Mouse (Mus musculus) hindbrain, embryonic 13.5 days (tissue): ENCODE results near the gene Tbcb. TPM values are rescaled to one million over a fixed set of nuclear protein-coding genes. Genes with fewer than 3 reads are reported as not detected.

ENCODE experiments used
- ATAC-seq: fragments of 200-750 bp; cut with Nextera tagmentation; 2 replicates; pipeline ENCODE4 v1.8.0; 2017; ENCODE audit warnings: moderate TSS enrichment; ENCODE audit not compliant: low FRiP score
- H3K27ac ChIP-seq: fragments of 300-500 bp; sonication (generic); 2 replicates; pipeline ENCODE4 v1.5.1; 2015; ENCODE audit warnings: inconsistent platforms, mild to moderate bottlenecking, moderate library complexity
- H3K27me3 ChIP-seq: fragments of 300-500 bp; sonication (generic); 2 replicates; pipeline ENCODE4 v1.6.1; 2015; ENCODE audit warnings: mild to moderate bottlenecking, inconsistent platforms
- H3K36me3 ChIP-seq: fragments of 300-500 bp; sonication (generic); 2 replicates; pipeline ENCODE4 v1.6.1; 2015; ENCODE audit warnings: mild to moderate bottlenecking, inconsistent platforms
- H3K4me1 ChIP-seq: fragments of 300-500 bp; sonication (generic); replicated peaks from 2 replicates; pipeline ENCODE4 v1.6.1; 2015; ENCODE audit warnings: inconsistent platforms
- H3K4me2 ChIP-seq: fragments of 300-500 bp; sonication (generic); 2 replicates; pipeline ENCODE4 v1.6.1; 2015; ENCODE audit warnings: inconsistent platforms, mild to moderate bottlenecking, moderate library complexity
- H3K4me3 ChIP-seq: fragments of 300-500 bp; sonication (generic); 2 replicates; pipeline ENCODE4 v1.5.1; 2015; ENCODE audit warnings: mild to moderate bottlenecking, inconsistent platforms
- H3K9ac ChIP-seq: fragments of 300-500 bp; sonication (generic); 2 replicates; pipeline ENCODE4 v1.6.1; 2015; ENCODE audit warnings: mild to moderate bottlenecking, inconsistent platforms
- H3K9me3 ChIP-seq: fragments of 300-500 bp; sonication (generic); 2 replicates; pipeline ENCODE4 v1.6.1; 2016; ENCODE audit warnings: inconsistent platforms
- WGBS: fragments of 180-500 bp; shearing (Covaris S2); methylation state at CpG from one replicate; pipeline ENCODE4 v1.1.7; 2015; 5-methylcytosine and 5-hydroxymethylcytosine counted together
- polyA plus RNA-seq: library from polyadenylated mRNA; unstranded; fragments of >200 nt; fragmentation: Nextera tagmentation; extraction: Ambion mirVana; gene quantifications from 2 replicates; pipeline ENCODE4 v1.2.1, GENCODE M21; 2015

Tbcb gene
- 383 and 390 TPM in 2 replicates for polyA plus RNA-seq

DNA sequence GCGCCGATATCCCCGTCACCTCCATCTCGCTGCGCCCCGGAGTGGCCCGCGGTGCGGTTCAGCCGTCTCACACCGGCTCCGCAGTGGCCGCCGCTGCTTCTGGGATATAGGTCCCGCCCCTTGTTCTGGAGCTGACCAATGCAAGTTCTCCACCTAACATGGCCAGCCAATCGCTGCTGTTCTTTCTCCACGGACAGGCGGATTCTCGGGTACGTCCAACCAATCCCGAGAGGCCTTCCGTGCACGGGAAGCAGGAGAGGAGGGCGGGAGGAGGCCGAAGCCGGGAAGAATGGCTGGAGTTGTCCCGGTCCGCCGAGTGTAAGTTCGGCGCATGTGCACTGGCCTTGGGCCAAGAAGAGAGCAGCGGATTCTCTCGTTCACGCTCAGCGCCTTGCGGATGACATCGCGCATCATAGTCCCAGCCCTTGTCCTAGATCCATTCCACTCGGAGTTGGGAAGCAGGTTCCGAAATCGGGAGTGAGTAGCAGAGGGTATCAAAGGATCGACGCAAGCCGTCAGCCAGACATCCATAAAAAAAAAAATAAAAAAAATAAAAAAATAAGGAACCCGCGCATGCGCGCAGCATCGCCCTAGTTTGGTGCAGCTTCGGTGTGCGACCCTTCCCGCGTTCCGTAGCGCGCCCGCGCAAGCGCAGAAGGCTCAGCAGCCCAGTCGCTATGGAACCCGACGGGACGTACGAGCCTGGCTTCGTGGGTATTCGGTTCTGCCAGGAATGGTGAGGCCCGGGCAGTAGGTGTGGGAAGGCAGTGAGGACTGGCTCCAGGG, at the start of gene Tbcb, which contains the start of gene Polr2i:
TSS of gene Tbcb (minus strand) at position 604 of the 786 bp plus-strand sequence.
TSS of gene Polr2i (plus strand) at position 280 of the 786 bp plus-strand sequence.
- Histone ChIP-seq H3K4me2 (peak within 1 kb of the TSS; percentile 78), H3K4me1 (peaks cover 22% of the 10 kb centered on the region), H3K9me3 (no peaks in the 10 kb centered on the region), H3K27me3 (no peaks in the 10 kb centered on the region), H3K4me3 (peak within 1 kb of the TSS; percentile 72), H3K27ac (peak within 1 kb of the TSS; percentile 97), H3K36me3 (peaks cover 51% of the 10 kb centered on the region), H3K9ac (peak within 1 kb of the TSS; percentile 82)
- under 1% methylated on average over 67 of the region's 67 CpGs for WGBS
- ATAC-seq, result peak; percentile 94

DNA sequence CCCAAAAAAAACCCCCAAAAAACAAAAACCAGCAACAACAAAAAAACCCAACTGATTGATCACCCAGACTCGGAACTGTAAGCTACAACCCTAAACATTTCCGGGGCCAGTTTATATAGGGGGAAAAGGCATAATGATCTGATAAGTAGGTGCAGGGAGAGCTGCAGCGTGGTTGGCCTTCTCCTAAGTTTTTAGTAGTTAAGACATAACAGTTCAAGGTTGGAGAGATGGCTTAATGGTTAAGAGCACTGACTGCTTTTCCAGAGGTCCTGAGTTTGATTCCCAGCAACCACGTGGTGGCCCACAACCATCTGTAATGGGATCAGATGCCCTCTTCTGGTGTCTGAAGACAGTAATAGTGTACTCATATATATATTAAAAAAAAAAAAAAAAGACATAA, 49.5 kb upstream of the Tbcb start:
- Histone ChIP-seq H3K4me2 (peak overlapping the region; percentile 93), H3K4me3 (peak overlapping the region; percentile 74; the same call in 1 of the 2 replicates)

GRCm38 (mm10) chr7:30280670-30281138, 48.6 kb upstream of the Tbcb start:
- peak overlapping the region; percentile 98 for H3K27ac ChIP-seq
- peaks cover 15% of the 10 kb centered on the region for H3K4me1 ChIP-seq
- H3K9me3 ChIP-seq, result no peaks in the 10 kb centered on the region
- H3K4me3 ChIP-seq, result peak overlapping the region; percentile 74
- no peaks in the 10 kb centered on the region for H3K36me3 ChIP-seq
- H3K4me2 ChIP-seq, result peak overlapping the region; percentile 93
- peak; percentile 87 for ATAC-seq
- peak overlapping the region; percentile 74 for H3K9ac ChIP-seq
- WGBS, result under 1% methylated on average over 20 of the region's 20 CpGs
- H3K27me3 ChIP-seq, result no peaks in the 10 kb centered on the region

More for the DNA sequence above, 49.5 kb upstream of the Tbcb start:
- Histone ChIP-seq H3K36me3 (no peaks in the 10 kb centered on the region), H3K27me3 (no peaks in the 10 kb centered on the region), H3K9me3 (no peaks in the 10 kb centered on the region), H3K4me1 (peaks cover 15% of the 10 kb centered on the region), H3K9ac (no peak overlapping the region), H3K27ac (no peak overlapping the region)
- ATAC-seq, result no peak
- 78% methylated on average over 4 of the region's 4 CpGs for WGBS

DNA sequence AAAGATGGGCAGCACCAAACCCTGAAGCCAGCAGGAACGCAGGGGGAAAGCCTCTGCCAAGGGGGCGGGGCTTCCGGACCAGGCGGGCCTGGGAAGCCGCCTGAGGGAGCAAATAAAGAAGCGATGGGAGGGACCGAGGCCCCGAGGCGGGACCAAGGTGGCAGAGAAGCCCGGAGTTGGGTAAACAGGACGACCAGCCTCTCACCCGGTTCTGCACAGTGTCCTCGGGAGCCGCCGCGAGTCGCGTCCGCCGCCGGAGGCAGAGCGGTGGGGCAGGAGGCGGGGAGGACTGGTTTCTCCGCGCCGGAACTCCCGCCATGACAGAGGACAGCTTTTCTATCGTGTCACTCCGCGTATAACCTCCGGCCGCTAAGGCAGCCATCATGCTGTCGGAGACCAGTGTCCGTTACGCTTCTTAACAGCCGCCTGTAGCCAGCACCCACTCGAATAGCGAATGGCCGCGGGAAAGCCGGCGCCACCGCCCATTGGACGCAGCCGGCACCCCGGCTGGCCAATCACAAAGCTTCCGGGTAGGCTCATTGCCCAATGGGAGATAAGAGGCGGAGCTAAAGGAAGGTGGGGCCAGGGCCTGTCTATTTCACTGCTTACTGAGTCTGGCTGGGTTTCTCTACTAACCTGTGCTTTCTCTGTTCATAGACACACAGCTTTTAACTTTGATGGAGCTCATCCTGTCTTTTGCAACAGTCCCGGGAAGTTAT, 48.0 kb upstream of the Tbcb start, which contains the start of the genes Thap8 and Wdr62:
TSS of gene Thap8 (plus strand) at position 144 of the 719 bp plus-strand sequence.
TSS of gene Wdr62 (minus strand) at position 469 of the 719 bp plus-strand sequence.
- peak within 1 kb of the TSS; percentile 98 for H3K27ac ChIP-seq
- under 1% methylated on average over 49 of the region's 49 CpGs for WGBS
- no peaks in the 10 kb centered on the region for H3K36me3 ChIP-seq
- ATAC-seq, result peak; percentile 98
- H3K4me2 ChIP-seq, result peak within 1 kb of the TSS; percentile 93
- H3K27me3 ChIP-seq, result no peaks in the 10 kb centered on the region
- H3K4me1 ChIP-seq, result peaks cover 15% of the 10 kb centered on the region
- peak within 1 kb of the TSS; percentile 74 for H3K9ac ChIP-seq
- peak within 1 kb of the TSS; percentile 74 for H3K4me3 ChIP-seq
- no peaks in the 10 kb centered on the region for H3K9me3 ChIP-seq

GRCm38 (mm10) chr7:30279536-30279935, 47.5 kb upstream of the Tbcb start:
- peak overlapping the region; percentile 93 for H3K4me2 ChIP-seq
- H3K9me3 ChIP-seq, result no peaks in the 10 kb centered on the region
- peak overlapping the region; percentile 74 for H3K4me3 ChIP-seq
- H3K27ac ChIP-seq, result no peak overlapping the region
- 0% methylated on average over 6 of the region's 6 CpGs for WGBS
- peaks cover 15% of the 10 kb centered on the region for H3K4me1 ChIP-seq
- H3K36me3 ChIP-seq, result no peaks in the 10 kb centered on the region
- ATAC-seq, result no peak
- peak overlapping the region; percentile 66 for H3K9ac ChIP-seq
- no peaks in the 10 kb centered on the region for H3K27me3 ChIP-seq

DNA sequence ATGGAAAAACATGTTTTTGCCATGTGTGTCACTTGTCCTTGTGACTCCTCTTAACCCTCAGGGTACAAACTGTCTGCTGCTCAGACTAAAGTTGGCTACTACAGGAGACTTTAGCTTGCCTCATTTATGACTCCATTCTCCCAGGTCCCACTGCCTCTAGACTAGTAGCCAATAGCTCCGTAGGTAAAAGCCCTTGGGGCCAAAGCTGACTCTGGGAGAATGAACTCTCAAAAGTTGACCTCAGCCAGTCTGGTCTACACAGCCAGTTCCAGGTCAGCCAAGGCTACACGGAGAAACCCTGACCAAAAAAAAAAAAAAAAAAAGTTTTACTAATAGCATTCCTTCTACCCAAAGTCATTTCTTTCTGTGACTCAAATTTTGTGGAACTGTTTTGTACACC, 46.8 kb upstream of the Tbcb start:
- no peak for ATAC-seq
- H3K27me3 ChIP-seq, result no peaks in the 10 kb centered on the region
- peak overlapping the region; percentile 93 for H3K4me2 ChIP-seq
- H3K4me1 ChIP-seq, result peaks cover 15% of the 10 kb centered on the region
- H3K9me3 ChIP-seq, result no peaks in the 10 kb centered on the region
- no peak overlapping the region for H3K9ac ChIP-seq
- H3K27ac ChIP-seq, result no peak overlapping the region
- no peak overlapping the region for H3K4me3 ChIP-seq
- WGBS, result 60% methylated on average over 2 of the region's 2 CpGs
- H3K36me3 ChIP-seq, result no peaks in the 10 kb centered on the region

DNA sequence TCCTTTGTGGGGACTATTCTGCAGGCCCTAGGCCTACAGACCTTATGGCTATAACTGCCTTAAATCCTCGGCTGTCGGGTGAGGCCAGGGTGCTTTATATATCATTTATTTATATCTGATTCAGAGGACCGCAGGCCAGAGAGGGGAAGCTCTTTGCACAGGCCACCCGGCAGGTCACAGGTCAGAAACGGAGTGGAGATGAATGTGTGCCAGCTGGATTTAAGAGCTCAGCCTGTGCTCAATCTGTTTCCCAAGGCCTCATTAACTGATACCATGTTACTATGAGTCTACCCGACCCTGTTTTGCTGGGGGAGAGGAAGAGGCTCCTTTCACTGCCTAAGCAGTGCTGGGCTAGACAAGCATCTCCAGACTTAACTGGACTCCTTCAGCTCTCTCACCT, 42.3 kb upstream of the Tbcb start:
- Histone ChIP-seq H3K27me3 (no peaks in the 10 kb centered on the region), H3K9me3 (no peaks in the 10 kb centered on the region), H3K4me3 (no peak overlapping the region), H3K9ac (no peak overlapping the region), H3K36me3 (peaks cover 5% of the 10 kb centered on the region; the same call in 1 of the 2 replicates), H3K27ac (no peak overlapping the region), H3K4me2 (no peak overlapping the region), H3K4me1 (peaks cover 5% of the 10 kb centered on the region)
- WGBS, result 86% methylated on average over 6 of the region's 6 CpGs
- no peak for ATAC-seq

DNA sequence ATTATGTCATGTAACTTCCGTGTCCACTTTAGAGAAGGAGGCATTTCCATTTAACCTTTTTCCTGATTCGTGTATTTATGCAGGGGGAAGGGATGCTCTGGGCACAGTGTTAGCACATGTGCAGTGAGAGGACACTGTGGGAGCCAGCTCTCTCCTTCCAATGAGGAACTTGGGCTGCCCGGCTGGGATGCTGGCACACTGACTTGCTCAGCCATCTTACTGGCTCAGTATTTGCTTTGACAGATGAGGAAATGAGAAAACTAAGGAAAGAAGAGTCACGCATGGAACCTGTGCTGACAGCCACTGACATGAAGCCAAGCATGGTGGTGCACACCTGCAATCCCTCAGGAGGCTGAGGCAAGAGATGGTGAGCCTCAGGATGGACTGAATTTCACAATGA, 37.6 kb upstream of the Tbcb start:
- no peak for ATAC-seq

DNA sequence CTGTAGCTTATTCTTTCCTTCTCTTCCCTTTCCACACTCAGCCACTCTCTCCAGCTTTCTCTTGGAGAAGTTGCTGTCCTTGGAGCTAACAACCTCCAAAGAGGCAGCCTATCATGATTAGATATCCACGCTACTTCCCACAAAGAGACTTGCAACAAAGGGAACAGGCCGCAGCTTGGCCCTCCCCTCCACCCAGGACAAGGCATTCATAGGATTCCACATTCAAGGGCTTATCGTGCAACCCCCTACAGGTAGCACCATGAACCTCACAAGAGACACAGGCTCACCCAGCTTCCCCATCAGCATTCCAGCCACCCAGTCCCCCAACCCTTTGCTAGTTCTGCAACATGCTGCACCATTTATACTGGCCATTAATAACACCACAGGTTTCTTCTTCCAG, 34.7 kb upstream of the Tbcb start:
- Histone ChIP-seq H3K9ac (0 out of 2 replicates have a peak overlapping the region, but pooled peaks have one; percentile 30), H3K4me2 (no peak overlapping the region), H3K4me3 (no peak overlapping the region), H3K36me3 (peaks cover 16% of the 10 kb centered on the region), H3K9me3 (no peaks in the 10 kb centered on the region), H3K27ac (no peak overlapping the region), H3K27me3 (no peaks in the 10 kb centered on the region), H3K4me1 (no peaks in the 10 kb centered on the region)
- ATAC-seq, result no peak
- 77% methylated on average over 3 of the region's 3 CpGs for WGBS

More for the DNA sequence above, 37.6 kb upstream of the Tbcb start:
- Histone ChIP-seq H3K9me3 (no peaks in the 10 kb centered on the region), H3K27ac (no peak overlapping the region), H3K4me2 (no peak overlapping the region), H3K4me1 (no peaks in the 10 kb centered on the region), H3K4me3 (no peak overlapping the region), H3K36me3 (peaks cover 9% of the 10 kb centered on the region), H3K27me3 (no peaks in the 10 kb centered on the region), H3K9ac (no peak overlapping the region)
- 84% methylated on average over 4 of the region's 4 CpGs for WGBS

- no peak overlapping the region for H3K9ac ChIP-seq
- H3K4me1 ChIP-seq, result no peaks in the 10 kb centered on the region
- 93% methylated on average over 7 of the region's 7 CpGs for WGBS
- no peak overlapping the region for H3K4me3 ChIP-seq
- no peaks in the 10 kb centered on the region for H3K27me3 ChIP-seq
- H3K4me2 ChIP-seq, result no peak overlapping the region
- H3K36me3 ChIP-seq, result peaks cover 17% of the 10 kb centered on the region
- no peak overlapping the region for H3K27ac ChIP-seq
- H3K9me3 ChIP-seq, result no peaks in the 10 kb centered on the region
- no peak for ATAC-seq
Measured at GRCm38 (mm10) chr7:30265935-30266334, 33.9 kb upstream of the Tbcb start.

GRCm38 (mm10) chr7:30265531-30265930, 33.5 kb upstream of the Tbcb start:
- no peak overlapping the region for H3K9ac ChIP-seq

DNA sequence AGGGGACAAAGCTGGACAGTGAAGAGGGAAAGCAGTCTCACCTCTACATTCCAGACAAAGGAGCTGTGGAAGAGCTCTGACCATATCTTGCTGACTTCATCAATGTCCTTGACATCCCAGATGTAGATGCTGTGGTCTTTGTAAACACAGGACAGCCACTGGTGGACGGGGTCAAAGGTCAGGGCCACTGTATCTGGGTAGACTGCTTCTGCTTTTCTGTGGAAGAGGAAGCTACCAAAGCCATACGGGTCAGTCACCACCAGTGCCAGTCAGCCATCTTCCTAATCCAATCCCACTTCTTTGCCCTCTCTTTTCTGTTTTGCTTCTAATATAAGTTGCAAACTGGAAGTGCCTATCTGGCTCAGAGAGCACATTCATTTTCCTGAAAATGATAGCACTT, 33.0 kb upstream of the Tbcb start:
- no peak for ATAC-seq
- WGBS, result 82% methylated on average over 2 of the region's 2 CpGs
- no peak overlapping the region for H3K4me2 ChIP-seq

More at GRCm38 (mm10) chr7:30265531-30265930, 33.5 kb upstream of the Tbcb start:
- 90% methylated on average over 5 of the region's 5 CpGs for WGBS
- no peaks in the 10 kb centered on the region for H3K9me3 ChIP-seq
- no peak overlapping the region for H3K4me2 ChIP-seq
- H3K4me3 ChIP-seq, result no peak overlapping the region
- no peaks in the 10 kb centered on the region for H3K4me1 ChIP-seq
- H3K36me3 ChIP-seq, result peaks cover 18% of the 10 kb centered on the region
- ATAC-seq, result no peak
- no peaks in the 10 kb centered on the region for H3K27me3 ChIP-seq
- H3K27ac ChIP-seq, result no peak overlapping the region

More for the DNA sequence above, 33.0 kb upstream of the Tbcb start:
- Histone ChIP-seq H3K4me3 (no peak overlapping the region), H3K9me3 (no peaks in the 10 kb centered on the region), H3K36me3 (peaks cover 13% of the 10 kb centered on the region), H3K27ac (no peak overlapping the region), H3K4me1 (no peaks in the 10 kb centered on the region), H3K27me3 (no peaks in the 10 kb centered on the region), H3K9ac (no peak overlapping the region)
